Mouse (Mus musculus): Measurements from ENCODE around the gene Llph.

Llph gene

DNA sequence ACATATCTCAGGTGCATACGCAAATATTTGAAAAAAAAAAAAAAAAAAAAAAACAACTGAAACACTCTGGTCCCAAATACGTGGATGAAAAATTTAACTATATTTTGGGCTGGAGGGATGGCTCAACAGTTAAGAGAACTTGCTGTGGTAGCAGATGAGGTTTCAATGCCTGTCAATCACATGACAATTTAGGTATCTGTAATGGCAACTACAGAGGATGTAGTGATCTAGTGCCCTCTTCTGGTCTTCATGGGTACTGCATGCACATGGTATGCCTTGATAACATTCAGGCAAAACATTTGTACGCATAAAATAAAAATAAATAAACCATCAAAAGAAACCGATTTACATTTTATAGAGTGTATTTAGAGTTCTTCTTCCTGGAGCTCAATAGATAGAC, 43.9 kb downstream of the Llph start:
- in situ Hi-C loops (cut with MboI; ENCODE audit: unreplicated experiment in 2 of 2), result loop anchor here (5.0 to 25.0 kb wide), 4 partner anchors 33 to 767 kb away; partner anchors contain the start of gene Wif1 (in 1 of the 2)

DNA sequence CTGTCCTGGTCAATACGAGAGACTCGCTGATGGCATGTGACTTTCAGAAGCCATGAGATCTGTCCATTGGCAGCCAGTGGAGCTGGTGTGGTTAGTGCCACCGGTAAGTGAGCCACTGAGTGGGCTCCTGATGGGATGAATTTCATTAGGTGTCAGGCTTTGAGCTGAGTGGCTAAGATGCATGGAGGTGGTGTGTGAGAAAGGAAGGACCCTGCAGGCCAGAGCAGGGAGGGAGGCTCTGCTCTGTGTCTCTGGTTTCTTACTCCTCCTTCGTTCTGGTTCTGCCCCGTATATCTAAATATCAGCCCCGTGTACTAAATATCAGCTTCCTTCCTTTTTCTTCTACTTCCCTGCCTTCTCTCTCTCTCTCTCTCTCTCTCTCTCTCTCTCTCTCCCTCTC, 44.4 kb downstream of the Llph start:
- in situ Hi-C loops (cut with MboI; ENCODE audit: unreplicated experiment in 2 of 2), result loop anchor here (5.0 to 25.0 kb wide), 4 partner anchors 34 to 766 kb away; partner anchors contain the start of gene Wif1 (in 1 of the 2)

DNA sequence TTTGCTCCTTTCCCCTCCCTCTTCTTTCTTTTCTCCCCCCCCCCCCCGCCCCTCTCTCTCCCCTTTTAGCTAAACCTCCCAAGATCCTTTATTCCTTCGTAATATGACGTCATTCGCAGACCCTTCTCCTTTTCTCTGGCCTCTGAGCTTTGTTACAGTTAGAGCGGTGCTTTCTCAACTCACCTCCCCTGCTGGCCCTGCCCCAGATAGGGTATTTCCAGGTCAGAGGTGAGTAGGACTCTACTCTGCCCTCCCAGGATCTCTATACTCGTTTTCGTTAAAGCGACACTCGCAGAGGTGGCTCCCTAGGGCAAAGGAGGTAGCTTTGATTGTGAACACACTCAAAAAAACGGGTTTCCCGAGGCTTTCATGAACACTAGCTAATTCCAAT, 45.0 kb downstream of the Llph start:
- in situ Hi-C loops (cut with MboI; ENCODE audit: unreplicated experiment in 2 of 2), result loop anchor here (5.0 to 25.0 kb wide), 4 partner anchors 35 to 765 kb away; partner anchors contain the start of gene Wif1 (in 1 of the 2)

DNA sequence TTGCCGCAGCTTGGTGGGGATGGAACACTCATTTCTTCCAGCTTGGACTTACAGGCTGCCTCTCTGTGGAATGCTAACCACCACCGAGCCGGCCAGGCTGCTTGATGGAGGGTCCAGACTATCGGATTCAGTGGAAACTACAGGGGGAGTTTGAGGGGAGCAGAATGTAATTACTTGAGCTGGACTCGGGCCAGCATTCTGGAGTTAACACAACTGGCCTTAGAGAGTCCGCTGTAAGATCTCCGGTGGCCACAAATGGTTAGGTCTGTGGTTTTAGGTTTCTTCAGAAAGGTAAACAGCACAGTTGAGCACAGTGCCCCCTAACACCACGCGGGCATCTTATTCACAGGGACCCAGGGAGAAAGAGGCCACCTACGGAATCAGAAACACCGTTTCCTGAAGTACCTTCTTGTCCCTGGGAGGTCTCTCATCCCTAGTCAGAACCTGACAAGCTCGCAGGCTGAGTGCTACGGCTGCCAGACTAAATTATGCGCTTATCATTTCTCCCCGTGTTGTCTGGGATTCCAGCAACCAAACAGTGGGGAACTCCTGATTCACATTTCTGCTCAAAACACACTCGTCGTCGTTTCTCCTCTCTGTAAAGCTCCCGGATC, 45.5 kb downstream of the Llph start:
- in situ Hi-C loops (cut with MboI; ENCODE audit: unreplicated experiment in 2 of 2), result loop anchor here (5.0 to 25.0 kb wide), 4 partner anchors 35 to 765 kb away; partner anchors contain the start of gene Wif1 (in 1 of the 2)

DNA sequence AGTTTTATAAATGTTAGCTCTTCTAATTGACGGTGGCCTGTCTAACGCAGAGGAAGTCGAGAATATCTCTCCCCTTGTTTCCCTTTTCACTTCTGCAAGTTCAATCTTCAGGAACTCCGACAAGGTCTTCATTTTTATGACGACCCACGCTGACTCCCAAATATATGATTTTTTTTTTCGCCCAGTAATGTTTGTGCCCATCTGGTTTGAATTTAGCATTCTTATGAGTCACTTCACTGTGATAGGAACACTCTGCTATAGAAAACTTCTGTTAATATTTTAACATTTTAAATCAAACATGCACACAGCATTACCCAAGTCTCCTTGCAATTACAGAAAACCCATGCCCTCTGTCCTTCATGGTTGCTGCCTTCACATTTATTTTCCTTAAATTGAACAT, 46.5 kb downstream of the Llph start:
- in situ Hi-C loops (cut with MboI; ENCODE audit: unreplicated experiment in 2 of 2), result loop anchor here (5.0 to 25.0 kb wide), 4 partner anchors 36 to 764 kb away; partner anchors contain the start of gene Wif1 (in 1 of the 2)

DNA sequence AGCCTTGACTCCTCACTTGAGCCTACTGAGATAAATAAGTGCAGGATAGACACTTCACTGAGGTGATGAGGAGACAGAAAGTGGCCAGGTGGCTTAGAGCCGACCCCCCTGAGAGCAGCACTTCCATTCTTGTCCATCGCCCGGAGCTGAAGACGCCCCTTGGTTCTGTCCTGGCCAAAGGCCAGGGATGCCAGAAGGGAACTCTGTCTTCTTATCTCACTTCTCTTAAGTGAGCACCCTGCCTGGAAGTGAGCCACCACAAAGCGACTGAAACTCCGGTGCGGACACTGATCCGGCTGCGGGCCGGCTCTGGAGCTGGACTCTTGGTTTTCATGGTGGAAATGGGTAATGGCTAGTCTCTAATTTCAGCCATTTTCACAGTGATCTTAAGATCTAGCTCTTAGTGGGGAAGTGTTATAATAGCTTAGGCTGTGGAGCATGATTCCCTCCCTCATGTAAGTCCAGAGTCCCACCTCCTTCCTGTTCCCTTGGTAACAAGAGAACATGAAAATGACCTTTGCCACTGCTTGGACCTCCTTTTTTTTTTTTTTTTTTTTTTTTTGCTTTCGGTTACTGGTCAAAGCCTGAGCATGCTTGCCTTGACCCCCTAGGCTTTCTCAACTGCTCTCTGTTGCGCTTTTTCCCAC, 52.7 kb downstream of the Llph start:
- in situ Hi-C loops (cut with MboI; ENCODE audit: unreplicated experiment in 2 of 2), result loop anchor here in 1 of 2 experiments (10.0 kb wide), 1 partner anchor 475 kb away; no protein-coding TSS in a partner anchor

DNA sequence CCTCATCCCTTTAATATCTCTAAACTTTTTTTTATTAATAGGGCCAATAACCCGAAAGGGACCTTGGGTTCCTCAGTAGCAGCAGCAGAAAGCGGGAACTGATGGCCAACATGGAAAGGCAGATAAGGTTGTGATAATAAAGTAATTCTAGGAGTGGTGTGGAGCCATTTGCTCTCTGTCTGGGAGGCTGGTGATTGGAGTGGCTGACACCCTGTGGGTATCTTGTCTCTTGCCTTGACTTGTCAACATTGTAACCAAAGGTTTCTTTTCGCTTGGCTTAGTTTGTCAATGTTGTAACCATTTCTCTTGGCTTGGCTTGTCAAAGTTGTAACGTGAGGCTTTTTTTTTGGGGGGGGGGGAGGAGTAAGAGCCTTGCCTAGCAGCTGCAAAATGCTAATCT, 53.5 kb downstream of the Llph start:
- in situ Hi-C loops (cut with MboI; ENCODE audit: unreplicated experiment in 2 of 2), result no loop called here

DNA sequence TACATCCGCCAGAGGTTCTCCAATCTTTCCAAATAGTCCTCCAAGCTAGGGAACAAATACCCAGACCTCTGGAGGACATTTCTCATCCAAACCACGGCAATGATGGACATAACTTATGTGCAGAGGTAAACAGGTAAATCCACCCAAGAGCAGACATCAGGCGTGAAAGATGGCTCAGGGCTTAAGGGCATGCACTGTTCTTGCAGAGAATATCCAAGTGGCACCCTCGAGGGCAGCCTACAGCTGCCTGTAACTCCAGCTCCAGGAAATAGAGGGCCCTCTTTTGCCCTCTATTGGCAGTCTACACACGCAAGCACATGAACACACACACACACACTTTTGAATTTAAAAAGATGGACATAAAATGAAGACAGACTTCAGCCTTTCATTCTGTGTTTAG, 54.8 kb downstream of the Llph start:
- in situ Hi-C loops (cut with MboI; ENCODE audit: unreplicated experiment in 2 of 2), result no loop called here
